Mouse (Mus musculus) myocyte (in vitro differentiated cells): ENCODE results near the gene Ccdc57.

Source experiments
- MAX ChIP-seq: IDR thresholded peaks from one replicate; pipeline ENCODE4 v1.6.1; 2011; ENCODE audit warnings: low read depth, mild to moderate bottlenecking, control low read depth
- POLR2A ChIP-seq: IDR thresholded peaks from one replicate; pipeline ENCODE4 v1.6.1; 2011; ENCODE audit warnings: low read depth, mild to moderate bottlenecking, control low read depth, moderate library complexity; ENCODE audit not compliant: insufficient read length
- USF1 ChIP-seq: IDR thresholded peaks from one replicate; pipeline ENCODE4 v1.6.1; 2011; ENCODE audit warnings: low read depth, mild to moderate bottlenecking, control low read depth, moderate library complexity

- TF ChIP-seq USF1 (no peak), MAX (no peak), POLR2A (no peak)
Measured at GRCm38 (mm10) chr11:120799316-120799890, 133.3 kb downstream of the Ccdc57 start.
